Mouse (Mus musculus) myocyte (in vitro differentiated cells): ENCODE data around the gene Gm11214.

Source experiments
- MAX ChIP-seq: IDR thresholded peaks from one replicate; pipeline ENCODE4 v1.6.1; 2011; ENCODE audit warnings: low read depth, mild to moderate bottlenecking, control low read depth
- POLR2A ChIP-seq: IDR thresholded peaks from one replicate; pipeline ENCODE4 v1.6.1; 2011; ENCODE audit warnings: low read depth, mild to moderate bottlenecking, control low read depth, moderate library complexity; ENCODE audit not compliant: insufficient read length
- TCF12 ChIP-seq: IDR thresholded peaks from one replicate; pipeline ENCODE4 v1.6.1; 2011; ENCODE audit warnings: mild to moderate bottlenecking, control low read depth; ENCODE audit not compliant: poor library complexity, insufficient read depth, severe bottlenecking
- TCF3 ChIP-seq: IDR thresholded peaks from one replicate; pipeline ENCODE4 v1.6.1; 2011; ENCODE audit warnings: low read depth, control low read depth; ENCODE audit not compliant: insufficient read length
- USF1 ChIP-seq: IDR thresholded peaks from one replicate; pipeline ENCODE4 v1.6.1; 2011; ENCODE audit warnings: low read depth, mild to moderate bottlenecking, control low read depth, moderate library complexity

- TF ChIP-seq POLR2A (no peak), TCF12 (no peak), USF1 (no peak), TCF3 (no peak), MAX (no peak)
These were observed 33.7 kb upstream of the Gm11214 start for GRCm38 (mm10) chr4:63696921-63697320.
